Mouse (Mus musculus) liver, embryonic 14.5 days (tissue): ENCODE measurements around the gene Fam13a.

Experiments
- CTCF ChIP-seq: IDR thresholded peaks from 2 replicates; pipeline ENCODE4 v1.5.1; 2016; ENCODE audit warnings: antibody characterized with exemption, low read depth, control low read depth
- EP300 ChIP-seq: IDR thresholded peaks from 2 replicates; pipeline ENCODE4 v1.6.1; 2016; ENCODE audit warnings: antibody characterized with exemption, low read depth

DNA sequence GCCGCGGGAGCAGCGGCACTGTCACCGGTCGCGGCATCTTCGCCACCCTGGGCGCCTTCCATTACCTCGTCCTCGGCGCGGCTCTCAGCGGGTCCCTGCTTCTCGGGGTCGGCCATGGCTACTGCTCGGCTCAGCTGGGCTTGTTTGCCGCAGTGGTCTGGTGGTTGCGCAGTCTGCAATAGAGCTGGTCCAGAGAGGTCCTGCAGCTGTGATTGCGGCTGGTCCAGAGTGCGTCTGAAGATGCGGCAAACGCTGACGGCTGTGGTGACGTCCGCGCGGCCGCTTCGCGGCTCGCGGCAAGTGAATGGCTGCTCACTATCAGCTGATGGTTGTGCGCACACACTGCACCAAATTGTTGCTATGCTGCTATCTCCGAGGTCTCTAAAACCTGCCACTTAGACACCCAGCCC lies 117.5 kb downstream of the Fam13a start, which contains the start of gene Nap1l5:
- no peak for TF ChIP-seq CTCF
- no peak for TF ChIP-seq EP300
